Mouse (Mus musculus) neural tube, embryonic 11.5 days (tissue): ENCODE results near the gene Jam3. TPM values are rescaled to one million over a fixed set of nuclear protein-coding genes. Genes with fewer than 3 reads are reported as not detected.

Experiments used
- ATAC-seq: fragments of 200-750 bp; cut with Nextera tagmentation; 2 replicates; pipeline ENCODE4 v1.8.0; 2017; ENCODE audit warnings: moderate number of reproducible peaks, mild to moderate bottlenecking, moderate TSS enrichment, moderate library complexity; ENCODE audit not compliant: insufficient read depth, low FRiP score, low TSS enrichment
- DNase-seq: peaks from one replicate; pipeline ENCODE4 v3.0.0-alpha.2; 2015; ENCODE audit warnings: low spot score
- H3K27ac ChIP-seq: fragments of 300-500 bp; sonication (generic); 2 replicates; pipeline ENCODE4 v1.5.1; 2014; ENCODE audit warnings: low read depth, mild to moderate bottlenecking, low read length
- H3K27me3 ChIP-seq: fragments of 300-500 bp; sonication (generic); 2 replicates; pipeline ENCODE4 v1.6.1; 2014; ENCODE audit warnings: mild to moderate bottlenecking, low read length, mixed read lengths; ENCODE audit not compliant: control insufficient read depth, insufficient read depth
- H3K36me3 ChIP-seq: fragments of 300-500 bp; sonication (generic); 2 replicates; pipeline ENCODE4 v1.6.1; 2014; ENCODE audit warnings: mild to moderate bottlenecking, low read length, moderate library complexity, mixed read lengths; ENCODE audit not compliant: control insufficient read depth, insufficient read depth
- H3K4me1 ChIP-seq: fragments of 300-500 bp; sonication (generic); 2 replicates; pipeline ENCODE4 v1.6.1; 2014; ENCODE audit warnings: low read length, mixed read lengths; ENCODE audit not compliant: control insufficient read depth, insufficient read depth
- H3K4me2 ChIP-seq: fragments of 300-500 bp; sonication (generic); 2 replicates; pipeline ENCODE4 v1.6.1; 2014; ENCODE audit warnings: low read depth, mild to moderate bottlenecking, moderate library complexity
- H3K4me3 ChIP-seq: fragments of 300-500 bp; sonication (generic); 2 replicates; pipeline ENCODE4 v1.5.1; 2014; ENCODE audit warnings: low read depth, low read length
- H3K9ac ChIP-seq: fragments of 300-500 bp; sonication (generic); 2 replicates; pipeline ENCODE4 v1.6.1; 2014; ENCODE audit warnings: mild to moderate bottlenecking, low read length
- H3K9me3 ChIP-seq: fragments of 300-500 bp; sonication (generic); 2 replicates; pipeline ENCODE4 v1.6.1; 2016; ENCODE audit warnings: low read length; ENCODE audit not compliant: control insufficient read depth
- WGBS: fragments of 180-500 bp; shearing (Covaris S2); extraction: QIAGEN DNeasy Blood & Tissue Kit; methylation state at CpG from one replicate; pipeline ENCODE4 v1.1.7; 2014; 5-methylcytosine and 5-hydroxymethylcytosine counted together
- polyA plus RNA-seq: library from polyadenylated mRNA; unstranded; fragments of >200 nt; fragmentation: Nextera tagmentation; extraction: Ambion mirVana; gene quantifications from 2 replicates; pipeline ENCODE4 v1.2.1, GENCODE M21; 2014

Gene Jam3
- polyA plus RNA-seq, 1 experiment from 2014 or later = 137 TPM

DNA sequence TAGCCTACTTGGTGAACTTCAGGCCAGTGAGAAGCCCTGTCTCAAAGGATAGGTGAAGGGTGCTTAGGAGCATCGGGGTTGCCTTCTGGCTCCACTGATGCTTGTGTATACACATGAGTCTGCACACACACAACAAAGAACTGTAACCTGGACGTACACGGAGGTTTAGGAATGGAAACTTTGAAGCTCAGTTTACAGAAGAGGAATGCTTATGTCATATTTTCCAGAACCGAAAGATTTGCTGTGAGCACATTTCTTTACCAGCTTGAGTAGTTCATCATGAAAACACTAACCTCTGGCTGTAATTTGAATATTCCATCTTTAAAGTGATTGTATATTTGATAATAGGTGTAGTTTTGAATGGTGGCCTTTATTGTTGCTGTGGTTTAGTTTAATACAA lies 84.3 kb downstream of the Jam3 start:
- H3K27ac ChIP-seq = no peak overlapping the region
- no peaks in the 10 kb centered on the region for H3K9me3 ChIP-seq
- no peak overlapping the region for H3K4me3 ChIP-seq
- no peaks in the 10 kb centered on the region for H3K4me1 ChIP-seq
- H3K27me3 ChIP-seq = no peaks in the 10 kb centered on the region
- WGBS = 96% methylated on average over 4 of the region's 4 CpGs
- no peak overlapping the region for H3K4me2 ChIP-seq
- DNase-seq (no peak), ATAC-seq (no peak)
- H3K36me3 ChIP-seq = peaks cover 17% of the 10 kb centered on the region
- no peak overlapping the region for H3K9ac ChIP-seq

DNA sequence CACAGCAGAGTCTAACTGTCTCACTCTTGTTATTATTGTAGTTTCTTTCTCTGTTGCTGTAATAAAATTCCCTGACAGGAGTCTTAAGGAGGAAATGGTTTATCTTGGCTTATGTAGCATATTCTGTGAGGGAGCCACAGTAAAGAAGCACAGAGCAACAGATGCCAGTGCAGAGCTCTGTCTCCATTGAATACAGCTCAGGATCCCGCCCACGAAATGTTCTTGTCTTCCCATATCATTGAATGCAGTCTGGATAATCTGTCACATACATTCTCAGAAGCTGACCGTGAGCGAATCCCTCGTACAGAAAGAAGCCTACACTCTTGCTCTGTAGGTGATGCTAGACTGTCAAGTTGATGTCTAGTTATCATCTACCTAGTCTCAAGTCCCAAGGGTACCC lies 96.9 kb downstream of the Jam3 start:
- H3K9me3 ChIP-seq = no peaks in the 10 kb centered on the region
- H3K9ac ChIP-seq = no peak overlapping the region
- 97% methylated on average over 5 of the region's 5 CpGs for WGBS
- H3K4me2 ChIP-seq = no peak overlapping the region
- H3K4me3 ChIP-seq = no peak overlapping the region
- peaks cover 6% of the 10 kb centered on the region for H3K36me3 ChIP-seq
- H3K4me1 ChIP-seq = no peaks in the 10 kb centered on the region
- H3K27me3 ChIP-seq = no peaks in the 10 kb centered on the region
- ATAC-seq = no peak
- no peak overlapping the region for H3K27ac ChIP-seq
- no peak for DNase-seq

DNA sequence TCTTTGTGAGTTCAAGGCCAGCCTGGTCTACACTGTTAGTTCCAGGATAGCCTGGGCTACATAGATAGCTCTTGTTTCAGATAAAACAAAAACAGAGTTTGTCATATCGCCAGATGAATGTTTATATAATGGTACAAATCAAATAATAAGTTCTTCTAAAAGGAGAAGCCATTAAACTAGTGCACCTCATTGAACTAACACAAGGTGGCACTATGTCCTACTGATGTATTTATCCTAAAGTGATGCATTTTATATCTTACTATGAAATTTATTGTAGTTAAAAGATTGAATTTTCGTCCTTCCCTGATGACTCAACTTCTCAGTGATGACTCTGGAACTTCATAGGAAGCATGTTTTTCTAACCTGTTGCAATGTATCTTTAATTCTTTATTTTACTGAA lies 105.7 kb downstream of the Jam3 start:
- DNase-seq (no peak), ATAC-seq (no peak)
- Histone ChIP-seq H3K9me3 (no peaks in the 10 kb centered on the region), H3K27ac (no peak overlapping the region), H3K27me3 (no peaks in the 10 kb centered on the region), H3K36me3 (peaks cover 10% of the 10 kb centered on the region), H3K4me3 (no peak overlapping the region), H3K9ac (no peak overlapping the region), H3K4me1 (no peaks in the 10 kb centered on the region), H3K4me2 (no peak overlapping the region)
- 98% methylated on average over 2 of the region's 2 CpGs for WGBS

Other genes with a start within 250 kb of the Jam3 start
- gene Gm1110, start 232.3 kb downstream of the Jam3 start, polyA plus RNA-seq = not detected in 2 replicates
- gene Acad8, start 155.9 kb downstream of the Jam3 start, polyA plus RNA-seq = 35.8 and 40.8 TPM in 2 replicates
- gene Thyn1, start 155.7 kb downstream of the Jam3 start, polyA plus RNA-seq = 139 and 146 TPM in 2 replicates
- gene Vps26b, start 125.4 kb downstream of the Jam3 start, polyA plus RNA-seq = 62.6 and 63.5 TPM in 2 replicates
- 36.8 and 42.4 TPM in 2 replicates for gene Ncapd3, start 125.2 kb downstream of the Jam3 start, polyA plus RNA-seq
- 6.1 and 7.4 TPM in 2 replicates for gene Igsf9b, start 143.8 kb upstream of the Jam3 start, polyA plus RNA-seq
- not detected in 2 replicates for gene Spata19, start 241.4 kb upstream of the Jam3 start, polyA plus RNA-seq